Mouse (Mus musculus): ENCODE measurements around the gene Zmiz1.

Gene Zmiz1

DNA sequence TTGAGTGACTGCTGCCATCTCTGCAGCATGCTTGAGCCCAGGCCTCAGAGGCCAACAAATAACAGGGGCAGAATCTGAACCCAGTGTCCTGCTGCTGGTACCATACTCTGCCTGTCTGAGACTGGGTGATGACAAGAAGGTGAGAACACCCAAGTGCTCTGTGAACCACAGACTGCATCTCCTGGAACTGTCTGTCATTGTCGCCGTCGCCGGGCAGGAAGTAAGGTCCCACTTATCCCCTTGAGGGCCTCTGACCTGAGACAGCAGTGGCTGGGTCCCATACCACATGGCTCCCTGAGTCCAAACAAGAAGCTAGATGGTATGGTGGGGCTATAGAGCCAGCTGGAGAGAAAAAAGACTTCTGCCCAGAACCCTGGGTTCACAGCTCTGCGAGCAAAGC lies 100.9 kb downstream of the Zmiz1 start:
- no peak for DNase-seq (ENCODE audit: low spot score in 2 of 2)

DNA sequence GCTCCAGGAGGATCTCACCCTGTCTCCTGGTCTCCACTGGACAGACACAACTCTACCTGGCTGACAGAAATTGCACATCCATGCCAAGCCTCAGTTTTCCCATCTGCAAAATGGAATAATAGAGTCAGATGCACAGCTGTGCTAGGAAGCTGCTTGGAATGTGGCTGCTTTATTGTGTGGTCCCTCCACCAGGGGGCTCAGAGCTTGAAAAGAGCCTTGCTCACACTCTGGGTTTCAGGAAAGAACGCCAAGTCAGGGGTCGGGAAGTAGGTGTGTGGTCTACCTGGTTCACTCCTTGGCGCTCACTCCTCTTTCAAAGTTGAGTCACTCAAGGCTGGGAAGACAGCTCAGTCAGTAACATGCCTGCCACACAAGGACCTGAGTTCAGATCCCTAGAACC lies 101.9 kb downstream of the Zmiz1 start:
- no peak for DNase-seq (ENCODE audit: low spot score in 2 of 2)

DNA sequence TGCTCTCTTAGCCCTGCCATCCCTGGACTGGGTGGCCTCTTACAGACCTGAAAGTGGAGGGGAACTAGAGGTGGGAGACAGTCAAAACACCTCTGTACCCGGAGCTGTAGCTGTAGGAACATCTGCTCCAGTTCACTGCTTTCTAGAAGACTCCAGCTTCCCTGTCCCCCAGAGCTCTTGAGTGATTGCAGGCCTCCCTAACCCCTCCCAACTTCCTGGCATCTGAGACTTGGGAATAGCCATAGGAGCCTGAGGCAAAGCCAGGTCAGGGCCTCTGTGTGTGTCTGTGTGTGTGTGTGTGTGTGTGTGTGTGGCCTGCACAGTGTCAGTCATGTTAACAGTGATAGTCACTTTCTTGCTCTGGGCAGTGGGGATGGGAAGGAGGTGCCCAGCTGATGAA lies 102.7 kb downstream of the Zmiz1 start:
- no peak for DNase-seq (ENCODE audit: low spot score in 2 of 2)

DNA sequence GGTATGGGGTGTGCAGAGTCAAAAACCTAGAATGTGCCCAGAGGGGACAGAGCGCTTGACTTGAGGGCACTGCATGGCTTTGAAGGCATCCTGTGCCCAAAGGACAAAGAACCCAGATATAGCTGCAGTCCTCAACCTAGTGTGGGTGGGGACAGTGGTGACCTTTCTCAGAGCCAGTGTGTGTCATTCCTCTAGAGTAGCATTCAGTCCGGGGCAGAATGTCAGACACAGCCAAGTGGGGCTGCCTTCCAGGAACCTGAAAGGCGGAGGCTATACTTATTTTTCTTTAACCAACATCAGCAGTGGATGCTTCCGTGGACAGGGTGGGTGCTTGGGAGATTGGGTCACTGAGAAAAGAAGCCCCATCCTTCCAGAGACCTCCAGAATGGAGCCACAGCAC lies 103.5 kb downstream of the Zmiz1 start:
- no peak for DNase-seq (ENCODE audit: low spot score in 2 of 2)

DNA sequence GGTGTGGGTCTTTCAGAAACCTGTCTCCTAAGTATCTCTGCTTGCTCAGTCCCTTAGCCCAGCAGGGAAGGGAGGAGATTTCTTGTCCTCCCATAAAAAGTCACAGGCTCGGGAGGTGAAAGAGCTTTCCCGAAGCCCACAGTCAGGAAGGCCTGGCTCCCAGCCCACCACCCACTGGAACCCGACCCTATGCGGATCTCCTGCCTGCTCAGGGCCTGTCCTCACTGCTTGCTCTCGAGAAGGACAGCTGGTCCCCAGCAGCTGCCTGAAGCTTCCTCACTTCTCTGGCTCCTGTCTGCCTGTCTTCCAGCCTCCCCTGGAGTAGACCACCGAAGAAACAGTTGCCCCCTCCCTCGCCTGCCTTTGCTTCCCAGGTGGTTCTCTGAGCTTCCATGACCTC lies 103.9 kb downstream of the Zmiz1 start:
- no peak for DNase-seq (ENCODE audit: low spot score in 2 of 2)

DNA sequence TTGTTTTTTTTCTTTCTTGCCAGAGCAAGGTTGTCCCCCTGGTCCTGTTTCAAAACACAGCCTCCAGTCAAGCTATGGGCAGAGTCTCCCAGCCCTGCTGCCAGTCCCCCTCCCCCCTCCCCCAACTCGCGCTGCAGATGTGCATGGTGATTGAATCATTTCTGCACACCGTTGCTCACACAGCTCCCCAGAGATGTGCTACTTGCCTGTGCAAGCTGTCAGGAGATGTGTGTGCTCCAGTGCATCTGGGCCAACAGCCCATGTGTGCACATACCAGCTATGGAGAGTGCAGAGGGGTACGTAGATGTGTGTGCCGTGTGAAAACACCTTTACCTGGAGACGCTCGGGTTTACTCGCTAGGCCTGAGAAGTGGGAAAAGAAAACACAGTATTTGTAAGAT lies 105.6 kb downstream of the Zmiz1 start:
- no peak for DNase-seq (ENCODE audit: low spot score in 2 of 2)

DNA sequence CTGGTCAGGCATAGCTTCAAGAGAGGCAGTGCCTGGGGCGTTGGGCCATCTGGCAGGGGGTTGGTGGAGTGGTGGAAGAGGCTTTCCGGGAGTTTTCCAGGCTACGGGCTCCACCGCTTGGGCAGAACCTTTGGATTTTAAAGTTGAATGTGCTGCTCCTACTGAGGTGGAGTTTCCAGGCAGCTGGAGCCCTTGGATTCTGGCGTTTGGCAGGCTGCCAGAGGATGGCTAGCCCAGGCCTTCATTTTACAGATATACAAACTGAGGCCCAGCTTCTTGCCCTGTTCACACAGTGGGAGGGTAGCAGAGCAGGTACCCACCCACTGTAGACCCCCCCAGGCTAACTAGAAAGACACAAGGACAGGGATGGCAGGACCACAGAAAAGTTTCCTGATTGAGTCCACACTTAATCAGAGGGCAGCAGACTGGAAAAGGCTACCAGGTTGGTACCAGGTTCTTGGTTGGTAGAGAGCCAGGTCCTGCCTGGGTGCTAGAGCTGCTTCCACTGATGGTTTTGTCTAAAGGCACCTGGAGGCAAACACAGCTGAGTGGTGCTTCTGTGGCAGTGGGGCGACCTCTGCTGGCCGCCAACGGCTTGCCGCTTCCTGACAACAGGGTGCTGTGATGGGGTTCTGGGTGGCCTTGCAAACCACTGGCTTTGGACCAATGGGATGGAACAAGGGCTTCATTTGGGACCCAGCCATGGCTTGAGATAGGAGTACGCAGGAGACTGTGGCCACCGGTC lies 106.5 kb downstream of the Zmiz1 start:
- peak; percentile 79 to 83 for DNase-seq (ENCODE audit: low spot score in 2 of 2)

DNA sequence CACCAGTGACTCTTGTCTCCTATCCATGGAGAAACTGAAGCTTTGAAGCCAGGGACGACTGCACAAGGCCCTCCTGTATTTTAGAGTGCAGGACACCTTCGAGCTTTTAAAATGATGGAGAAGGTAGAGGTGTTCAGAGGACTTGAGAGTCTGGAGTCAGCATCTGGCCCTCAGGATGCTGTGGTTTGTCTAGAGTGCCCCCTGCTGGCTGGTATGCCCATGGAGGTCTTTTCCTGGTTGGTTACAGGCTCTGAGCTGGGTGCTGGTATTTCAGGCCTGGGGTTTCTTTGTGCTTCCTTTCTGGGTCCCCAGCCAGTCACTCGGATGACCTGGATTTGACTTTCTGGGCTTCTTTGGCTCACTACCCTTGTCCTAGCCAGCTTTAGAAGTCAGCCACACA lies 108.3 kb downstream of the Zmiz1 start:
- DNase-seq (ENCODE audit: low spot score in 2 of 2), result peak; percentile 52 to 70

DNA sequence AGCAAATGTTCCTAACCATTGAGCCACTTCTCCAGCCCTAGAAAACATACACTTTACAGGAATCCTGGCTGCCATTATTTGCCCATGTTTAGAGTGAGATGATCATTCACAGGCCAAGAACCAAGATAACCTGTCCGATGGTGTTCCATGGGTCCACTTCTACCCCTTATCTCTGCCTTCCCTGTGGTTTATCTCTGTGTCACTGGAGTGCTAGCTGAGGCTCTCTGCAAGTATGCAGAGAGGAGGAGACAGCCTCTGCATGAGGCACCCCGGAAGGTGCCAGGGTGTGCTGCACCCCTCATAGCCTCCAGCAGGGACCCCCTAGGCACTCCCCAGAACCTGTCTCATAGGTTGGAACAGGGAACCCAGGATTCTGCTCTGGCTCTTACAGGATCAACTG lies 108.9 kb downstream of the Zmiz1 start:
- no peak for DNase-seq (ENCODE audit: low spot score in 2 of 2)

DNA sequence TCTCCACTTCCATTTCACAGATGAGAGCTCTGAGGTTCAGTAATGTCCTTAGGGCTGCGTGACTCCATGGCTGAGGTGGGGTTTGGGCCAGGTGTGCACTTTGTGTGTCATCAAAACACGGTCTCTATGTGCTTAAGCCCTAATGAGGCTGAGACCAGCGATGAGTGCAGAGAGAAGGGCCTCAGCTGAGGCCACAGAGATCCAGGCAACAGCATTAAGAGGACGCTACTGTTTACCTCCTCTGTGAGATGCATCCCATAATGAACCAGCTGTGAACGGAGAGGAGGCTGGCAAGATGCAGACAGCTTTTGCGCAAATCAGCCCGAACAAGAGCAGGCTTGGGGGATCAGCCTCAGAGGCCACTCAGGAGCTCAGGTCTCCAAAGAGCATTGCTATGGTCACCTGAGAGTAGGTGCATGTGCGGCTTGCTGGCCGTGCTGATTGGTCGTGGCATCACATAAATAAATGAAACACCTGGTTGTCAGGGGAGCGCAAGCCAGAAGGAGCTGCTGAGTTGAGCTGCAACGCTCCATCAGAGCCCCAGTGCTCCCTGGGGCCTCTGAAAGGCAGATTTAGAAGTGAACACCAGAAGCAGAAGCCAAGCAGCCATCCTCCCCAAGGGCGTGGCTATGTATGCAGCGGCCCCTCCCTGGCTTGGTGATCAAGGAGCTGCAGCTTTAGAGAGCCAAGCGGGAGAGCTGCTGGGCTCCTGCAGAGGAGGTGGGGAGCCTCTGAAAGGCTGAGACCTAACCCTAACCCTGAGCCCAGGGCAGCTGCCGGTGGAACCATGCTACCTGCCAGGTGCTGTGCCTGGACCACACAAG lies 115.3 kb downstream of the Zmiz1 start:
- no peak for DNase-seq (ENCODE audit: low spot score in 2 of 2)

DNA sequence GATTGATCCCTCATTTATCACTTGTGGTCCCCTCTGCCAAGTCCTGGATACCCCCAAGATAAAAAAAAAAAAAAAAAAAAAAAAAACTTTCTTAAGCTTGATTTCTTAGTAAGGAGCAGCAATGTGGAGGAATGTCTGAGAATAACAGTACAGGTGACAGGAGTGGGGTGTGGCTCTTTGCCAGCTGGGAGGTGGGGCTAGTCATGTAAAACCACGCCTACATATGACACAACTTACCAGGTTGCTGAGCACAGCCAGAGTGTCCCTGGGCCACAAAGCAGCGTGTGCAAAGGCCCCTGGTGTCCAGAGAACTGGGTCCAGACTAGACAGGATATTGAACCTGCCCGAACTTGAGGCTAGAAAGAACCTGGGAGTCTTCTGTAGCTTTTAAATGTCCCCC lies 117.7 kb downstream of the Zmiz1 start:
- DNase-seq (ENCODE audit: low spot score in 2 of 2), result no peak

DNA sequence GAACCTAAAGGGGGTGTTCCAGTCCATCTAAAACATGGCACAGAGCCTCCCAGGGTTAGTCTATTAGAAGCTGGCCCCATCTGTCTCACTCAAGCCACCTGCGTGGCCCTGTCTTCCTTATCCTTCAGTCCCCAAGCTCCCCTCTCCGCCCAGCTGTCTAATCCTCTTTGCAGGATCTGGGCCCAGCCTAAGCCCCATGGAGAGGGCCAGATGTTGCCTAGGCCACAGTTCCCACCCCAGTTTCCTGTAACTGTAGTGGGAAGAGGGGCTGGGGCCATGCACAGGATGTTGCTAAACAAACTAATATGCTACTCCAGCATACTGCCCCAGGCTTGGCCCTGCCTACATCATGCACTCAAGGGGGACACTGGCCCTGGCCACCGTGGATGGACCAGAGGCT lies 118.4 kb downstream of the Zmiz1 start:
- no peak for DNase-seq (ENCODE audit: low spot score in 2 of 2)

DNA sequence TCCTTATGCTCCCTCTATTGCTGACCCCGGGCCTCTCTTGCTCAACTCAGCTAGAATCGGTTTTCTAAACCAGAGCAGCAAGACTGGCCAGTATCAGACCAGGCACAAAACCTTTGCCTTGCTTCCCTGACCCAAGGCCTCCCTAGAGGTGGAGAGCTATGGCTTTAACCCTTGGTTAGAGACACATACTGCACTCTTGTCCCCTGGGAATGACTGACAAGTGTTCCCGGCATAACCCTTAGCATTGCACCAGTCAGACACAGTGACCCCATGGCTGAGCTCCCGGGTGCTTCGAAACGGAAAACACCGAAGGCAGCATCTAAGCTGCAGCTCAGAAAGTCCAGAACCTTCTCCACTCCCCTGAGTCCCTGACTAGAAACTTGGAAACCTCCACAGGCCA lies 120.6 kb downstream of the Zmiz1 start:
- DNase-seq (ENCODE audit: low spot score in 2 of 2), result peak in 1 of 2 experiments; percentile 66

DNA sequence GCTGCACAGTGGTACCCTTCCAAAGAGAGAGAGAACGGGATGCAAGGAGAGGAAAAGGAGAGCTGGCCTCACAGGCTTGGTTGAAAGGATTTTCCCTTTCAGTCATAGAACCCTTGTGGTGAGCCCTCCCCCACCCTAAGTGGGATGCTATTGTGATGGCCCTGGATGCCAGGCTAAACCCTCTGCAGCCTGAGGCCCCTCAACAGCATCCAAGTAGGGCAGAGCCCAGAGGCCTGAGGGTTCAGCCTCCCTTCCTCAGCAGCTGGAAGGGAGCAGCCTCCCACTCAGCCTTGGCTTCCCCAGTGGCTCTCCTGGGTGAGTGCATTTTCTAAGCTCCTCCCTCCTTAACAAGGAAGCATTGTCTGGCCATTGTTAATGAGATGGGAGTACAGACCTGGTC lies 121.4 kb downstream of the Zmiz1 start:
- DNase-seq (ENCODE audit: low spot score in 2 of 2), result no peak

DNA sequence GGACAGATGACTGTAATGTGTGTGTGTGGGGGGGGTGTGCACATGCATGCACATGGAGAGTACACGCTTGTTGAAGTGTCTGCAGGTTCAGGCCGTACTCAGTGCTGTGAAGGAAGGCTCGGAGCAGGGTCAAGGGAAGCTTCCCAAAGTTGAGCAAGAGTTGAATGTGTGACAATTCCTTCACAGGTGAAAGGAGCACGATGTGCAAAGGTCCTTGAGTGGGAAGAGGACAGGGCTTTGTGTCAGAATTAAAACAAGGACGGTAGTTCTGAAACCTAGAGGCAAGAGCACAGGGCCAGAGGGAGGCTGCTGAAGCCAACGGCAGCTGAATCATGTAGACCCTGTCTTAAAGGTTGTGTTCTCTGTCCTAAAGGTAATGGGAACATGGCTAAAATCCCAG lies 123.6 kb downstream of the Zmiz1 start:
- DNase-seq (ENCODE audit: low spot score in 2 of 2), result no peak

DNA sequence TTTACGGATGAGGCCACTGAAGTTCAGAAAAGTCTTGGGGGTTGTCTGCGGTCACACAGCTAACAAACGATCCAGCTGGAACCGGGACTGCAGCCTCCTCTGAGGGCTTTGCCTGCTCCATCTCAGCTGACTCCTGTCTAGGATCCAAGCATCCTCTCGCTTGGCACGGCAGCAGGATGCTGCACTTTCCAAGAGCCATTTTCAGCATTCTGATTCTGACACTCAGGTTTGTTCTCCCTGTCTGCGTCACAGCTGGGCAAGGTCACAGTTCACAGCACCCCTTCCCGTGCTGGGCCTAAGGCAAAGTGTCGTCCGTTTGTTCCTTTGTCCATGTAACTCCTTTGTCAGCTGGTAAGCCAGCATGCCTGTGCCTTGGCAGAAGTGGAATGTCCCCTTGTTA lies 124.9 kb downstream of the Zmiz1 start:
- no peak for DNase-seq (ENCODE audit: low spot score in 2 of 2)

DNA sequence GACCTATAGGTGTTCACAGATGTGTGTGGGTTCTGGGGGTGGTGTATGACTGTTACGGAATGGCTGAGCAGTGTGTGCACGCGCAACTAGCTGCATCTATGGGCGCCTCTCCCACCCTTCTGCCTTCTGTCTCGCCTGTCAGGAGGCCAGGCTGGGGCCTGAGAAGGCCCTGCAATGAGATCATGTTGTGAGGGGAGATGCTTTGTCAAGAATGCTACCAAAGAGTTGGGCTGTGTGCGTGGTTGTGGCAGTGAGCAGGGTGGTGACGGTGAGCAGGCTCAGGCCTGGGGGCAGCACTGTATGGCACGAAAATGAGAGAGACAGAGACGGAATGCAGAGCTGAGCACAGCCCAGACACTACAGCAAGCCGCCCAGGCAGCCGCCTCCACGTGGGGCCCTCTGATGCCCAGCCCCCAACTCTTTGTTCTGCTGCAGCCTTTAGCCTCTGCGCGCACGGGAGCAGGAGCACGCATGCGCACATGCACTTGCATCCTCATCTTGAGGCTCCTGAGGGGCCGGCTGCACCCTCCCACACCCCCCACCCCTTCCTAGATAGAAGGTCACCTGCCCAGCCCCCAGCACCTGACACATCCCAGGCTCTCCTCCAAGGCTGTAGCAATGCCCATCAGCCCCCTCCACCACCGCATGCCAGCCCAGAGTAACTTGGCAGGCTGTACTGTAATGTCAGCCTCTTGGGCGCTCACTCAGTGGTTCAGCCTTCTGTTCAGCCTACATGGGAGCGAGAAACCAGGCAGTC lies 126.7 kb downstream of the Zmiz1 start:
- no peak for DNase-seq (ENCODE audit: low spot score in 2 of 2)

DNA sequence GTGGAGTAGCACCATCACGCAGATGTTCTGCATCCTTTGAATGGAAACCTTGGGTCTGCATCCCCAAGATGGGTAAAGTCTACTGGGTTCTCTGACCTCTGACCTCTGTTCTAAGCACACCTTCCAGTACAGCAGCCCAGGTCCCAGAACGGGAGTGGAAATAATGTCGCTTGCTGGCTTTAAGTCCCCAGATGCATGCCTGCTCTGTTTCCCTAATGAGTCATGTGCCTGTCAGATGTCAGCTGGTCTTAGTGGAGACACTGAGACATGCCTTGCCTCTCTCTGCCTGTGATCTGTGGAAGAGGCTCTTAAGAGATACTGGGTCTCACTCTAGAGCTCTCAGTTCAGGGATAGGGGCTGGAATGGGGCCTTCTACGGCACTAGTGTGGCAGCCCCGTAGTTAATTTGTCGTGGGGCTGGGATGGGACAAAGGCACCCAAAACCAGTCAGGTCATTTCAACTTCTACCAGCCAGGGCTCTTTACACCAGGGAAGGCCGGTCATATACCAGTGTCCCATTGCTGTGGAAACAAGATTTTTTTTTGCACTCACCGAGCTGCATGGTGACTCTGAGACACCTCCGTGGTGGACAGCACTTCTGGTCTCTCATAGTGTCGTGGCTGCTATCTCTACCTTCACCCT lies 128.0 kb downstream of the Zmiz1 start:
- no peak for DNase-seq (ENCODE audit: low spot score in 2 of 2)

DNA sequence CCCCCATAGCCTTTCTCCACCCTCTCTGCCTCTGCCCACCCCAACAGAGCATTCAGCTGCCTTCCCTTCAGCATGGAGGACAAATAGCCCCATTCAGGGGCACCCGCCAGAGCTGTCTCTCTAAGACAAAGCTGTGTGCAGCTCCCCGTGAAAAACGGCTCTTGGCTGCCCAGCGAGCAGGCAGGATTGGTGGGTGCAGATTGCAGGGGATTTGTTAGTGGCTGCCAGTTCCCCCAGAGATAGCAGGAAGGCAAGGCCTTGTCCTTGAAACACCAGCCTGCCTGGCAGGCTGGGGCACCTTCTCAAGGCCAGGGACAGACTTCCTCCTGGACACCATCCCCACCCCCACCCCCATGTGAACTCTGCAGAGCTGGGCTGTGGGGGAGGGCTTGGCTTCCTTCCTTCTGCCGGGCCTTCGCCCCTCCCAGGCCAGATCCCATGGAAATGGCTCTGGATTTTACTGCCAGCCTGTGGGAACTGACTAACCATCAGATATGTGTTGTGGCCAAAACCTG lies 128.6 kb downstream of the Zmiz1 start:
- peak in 1 of 2 experiments; percentile 49 for DNase-seq (ENCODE audit: low spot score in 2 of 2)

DNA sequence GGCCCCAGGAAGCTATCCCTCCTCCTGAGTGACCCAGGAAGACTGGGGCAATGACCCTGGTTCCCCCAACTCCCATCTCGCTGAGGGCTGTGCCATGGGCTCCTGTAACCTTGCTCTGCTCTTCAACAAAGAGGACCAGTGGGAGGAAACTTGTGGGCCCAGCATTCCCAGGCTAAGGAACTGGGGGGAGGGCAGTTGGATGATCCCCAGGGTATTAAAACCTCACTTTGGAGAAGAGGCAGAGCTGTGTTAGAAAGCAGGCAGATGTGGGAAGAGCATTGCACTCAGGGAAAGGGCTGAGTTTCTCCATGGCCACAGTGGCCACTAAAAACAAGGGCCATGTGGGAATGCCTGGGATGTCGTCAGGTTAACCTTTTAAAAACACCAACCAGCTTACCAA lies 129.2 kb downstream of the Zmiz1 start:
- DNase-seq (ENCODE audit: low spot score in 2 of 2), result no peak

All from urinary bladder, postnatal 36 days (tissue).